Mouse (Mus musculus) neural tube, embryonic 15.5 days (tissue): ENCODE results near the gene Jpt2. TPM values are rescaled to one million over a fixed set of nuclear protein-coding genes. Genes with fewer than 3 reads are reported as not detected.
"Not testable (repeated sequence)": the region's sequence is repeated elsewhere in the genome, so short reads cannot be mapped to it uniquely, and the experiment has no call there.

ENCODE experiments used
- ATAC-seq: fragments of 200-750 bp; cut with Nextera tagmentation; 2 replicates; pipeline ENCODE4 v1.8.0; 2017; ENCODE audit warnings: mild to moderate bottlenecking, moderate TSS enrichment, moderate library complexity; ENCODE audit not compliant: low FRiP score
- H3K27ac ChIP-seq: fragments of 300-500 bp; sonication (generic); replicated peaks from 2 replicates; pipeline ENCODE4 v1.5.1; 2015; ENCODE audit warnings: mild to moderate bottlenecking, inconsistent platforms
- H3K27me3 ChIP-seq: fragments of 300-500 bp; sonication (generic); replicated peaks from 2 replicates; pipeline ENCODE4 v1.6.1; 2015; ENCODE audit warnings: inconsistent platforms
- H3K36me3 ChIP-seq: fragments of 300-500 bp; sonication (generic); 2 replicates; pipeline ENCODE4 v1.6.1; 2015; ENCODE audit warnings: inconsistent platforms
- H3K4me1 ChIP-seq: fragments of 300-500 bp; sonication (generic); 2 replicates; pipeline ENCODE4 v1.6.1; 2015; ENCODE audit warnings: inconsistent platforms
- H3K4me2 ChIP-seq: fragments of 300-500 bp; sonication (generic); 2 replicates; pipeline ENCODE4 v1.6.1; 2015; ENCODE audit warnings: inconsistent platforms, mild to moderate bottlenecking, moderate library complexity
- H3K4me3 ChIP-seq: fragments of 300-500 bp; sonication (generic); replicated peaks from 2 replicates; pipeline ENCODE4 v1.5.1; 2015; ENCODE audit warnings: mild to moderate bottlenecking, inconsistent platforms
- H3K9ac ChIP-seq: fragments of 300-500 bp; sonication (generic); replicated peaks from 2 replicates; pipeline ENCODE4 v1.6.1; 2015; ENCODE audit warnings: mild to moderate bottlenecking, inconsistent platforms
- H3K9me3 ChIP-seq: fragments of 300-500 bp; sonication (generic); replicated peaks from 2 replicates; pipeline ENCODE4 v1.6.1; 2016; ENCODE audit warnings: inconsistent platforms
- WGBS: fragments of 180-500 bp; shearing (Covaris S2); methylation state at CpG from one replicate; pipeline ENCODE4 v1.1.7; 2015; ENCODE audit warnings: mixed read lengths; 5-methylcytosine and 5-hydroxymethylcytosine counted together
- polyA plus RNA-seq: library from polyadenylated mRNA; unstranded; fragments of >200 nt; fragmentation: Nextera tagmentation; extraction: Ambion mirVana; gene quantifications from 2 replicates; pipeline ENCODE4 v1.2.1, GENCODE M21; 2015

The Jpt2 gene
- polyA plus RNA-seq, 1 experiment from 2014 or later = 81.4 TPM

DNA sequence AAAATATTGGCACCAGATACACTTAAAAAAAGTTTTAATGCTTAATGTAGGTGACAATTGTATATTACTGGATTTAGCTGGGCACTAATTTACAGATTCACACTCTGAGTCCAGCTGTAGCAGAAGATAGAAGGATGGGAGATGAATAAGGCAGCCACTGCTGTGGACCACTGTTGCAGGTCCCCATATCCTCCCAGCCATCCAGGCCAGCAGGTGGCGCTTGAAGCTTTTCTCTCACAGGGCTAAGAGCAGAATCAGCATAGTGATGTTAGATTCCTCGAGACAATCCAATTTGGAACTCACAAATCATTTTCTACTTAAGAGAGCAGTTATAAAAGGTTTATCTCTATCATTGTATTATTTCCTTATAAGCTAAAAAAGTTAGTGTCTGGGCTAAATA lies 18.0 kb downstream of the Jpt2 start:
- H3K4me1 ChIP-seq, H3K4me3 ChIP-seq, H3K4me2 ChIP-seq, H3K9ac ChIP-seq, H3K9me3 ChIP-seq, H3K27me3 ChIP-seq, H3K27ac ChIP-seq: not testable (repeated sequence)
- peak; percentile 82; the same call in 1 of the 2 replicates for ATAC-seq
- 17% methylated on average over 2 of the region's 2 CpGs for WGBS
- peaks cover 42% of the 10 kb centered on the region for H3K36me3 ChIP-seq

DNA sequence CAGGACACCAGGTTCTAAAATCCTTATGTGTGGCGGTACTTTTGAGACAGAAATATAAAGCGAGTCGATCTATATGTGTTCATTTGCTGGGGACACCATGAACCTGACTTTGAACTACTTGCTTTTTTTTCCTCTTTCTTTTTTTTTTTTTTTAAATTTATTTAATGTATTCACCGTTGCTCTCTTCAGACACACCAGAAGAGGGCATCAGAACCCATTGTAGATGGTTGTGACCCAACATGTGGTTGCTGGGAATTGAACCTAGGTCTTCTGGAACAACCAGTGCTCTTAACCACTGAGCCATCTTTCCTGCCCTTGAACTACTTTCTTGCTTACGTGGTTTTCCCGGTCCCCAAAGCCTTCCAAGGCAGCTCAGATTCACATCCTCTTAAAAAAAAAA lies 23.2 kb downstream of the Jpt2 start:
- WGBS = 50% methylated on average over 6 of the region's 6 CpGs
- H3K36me3 ChIP-seq = peaks cover 10% of the 10 kb centered on the region; the same call in 1 of the 2 replicates
- peak overlapping the region; percentile 93 for H3K27ac ChIP-seq
- peak overlapping the region; percentile 71 for H3K4me2 ChIP-seq
- peaks cover 34% of the 10 kb centered on the region for H3K4me1 ChIP-seq
- no peaks in the 10 kb centered on the region for H3K27me3 ChIP-seq
- ATAC-seq = no peak
- peak overlapping the region; percentile 58 for H3K9ac ChIP-seq
- no peaks in the 10 kb centered on the region for H3K9me3 ChIP-seq
- H3K4me3 ChIP-seq = peak overlapping the region; percentile 99

DNA sequence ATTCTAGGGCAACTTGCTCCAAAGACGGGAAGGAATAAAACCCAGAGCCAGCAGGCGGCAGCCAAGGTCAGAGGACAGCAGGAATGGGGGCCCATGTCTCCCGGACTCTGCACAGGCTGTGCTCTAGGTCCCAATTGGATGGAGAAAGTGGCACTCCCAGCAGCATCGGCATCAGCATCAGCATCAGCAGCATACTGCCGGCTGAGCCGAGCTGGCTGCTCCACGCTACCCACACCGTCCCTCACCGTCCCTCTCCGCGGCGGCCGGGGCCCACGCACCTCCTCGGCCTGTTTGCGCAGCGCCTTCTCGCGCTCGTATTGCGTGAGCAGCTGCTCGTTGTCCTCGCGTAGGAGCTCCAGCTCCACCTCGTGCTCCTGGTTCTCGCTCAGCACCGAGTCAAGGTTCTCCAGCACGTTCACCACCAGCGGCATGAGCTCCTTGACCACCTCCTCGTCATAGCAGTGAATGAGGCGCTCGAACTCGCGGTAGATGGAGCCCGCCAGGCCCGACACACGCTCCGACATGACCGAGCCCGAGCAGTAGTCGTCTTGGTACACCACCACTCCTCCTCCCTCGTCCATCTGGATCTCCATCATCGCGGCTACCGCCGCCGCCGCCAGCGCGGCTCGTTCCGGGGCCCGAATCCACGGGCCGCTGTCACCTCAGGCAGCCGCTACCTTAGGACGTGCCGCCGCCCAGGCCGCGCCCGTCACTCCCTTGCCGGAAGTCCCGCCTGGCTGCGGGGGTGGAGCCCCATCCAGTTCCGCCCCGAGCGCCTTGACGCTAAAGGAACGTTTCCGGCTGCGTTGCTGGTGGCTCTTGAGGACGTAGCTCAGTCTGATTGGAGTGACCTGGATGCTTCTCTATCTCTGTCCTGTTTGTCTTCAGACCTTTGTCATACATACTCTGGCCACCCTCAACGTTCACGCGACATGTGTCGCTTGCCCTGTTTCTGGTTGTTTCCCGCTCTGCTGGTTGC lies 23.9 kb downstream of the Jpt2 start, which contains the start of gene Mapk8ip3:
Mapk8ip3 (minus strand) TSS at position 719 of the 979 bp plus-strand sequence.
- peak; percentile 99 for ATAC-seq
- Histone ChIP-seq H3K4me2 (peak within 1 kb of the TSS; percentile 71), H3K27me3 (no peaks in the 10 kb centered on the region), H3K27ac (peak within 1 kb of the TSS; percentile 93), H3K9me3 (no peaks in the 10 kb centered on the region), H3K9ac (peak within 1 kb of the TSS; percentile 97), H3K4me3 (peak within 1 kb of the TSS; percentile 99), H3K36me3 (peaks cover 10% of the 10 kb centered on the region; the same call in 1 of the 2 replicates), H3K4me1 (peaks cover 34% of the 10 kb centered on the region)
- WGBS = under 1% methylated on average over 77 of the region's 78 CpGs

DNA sequence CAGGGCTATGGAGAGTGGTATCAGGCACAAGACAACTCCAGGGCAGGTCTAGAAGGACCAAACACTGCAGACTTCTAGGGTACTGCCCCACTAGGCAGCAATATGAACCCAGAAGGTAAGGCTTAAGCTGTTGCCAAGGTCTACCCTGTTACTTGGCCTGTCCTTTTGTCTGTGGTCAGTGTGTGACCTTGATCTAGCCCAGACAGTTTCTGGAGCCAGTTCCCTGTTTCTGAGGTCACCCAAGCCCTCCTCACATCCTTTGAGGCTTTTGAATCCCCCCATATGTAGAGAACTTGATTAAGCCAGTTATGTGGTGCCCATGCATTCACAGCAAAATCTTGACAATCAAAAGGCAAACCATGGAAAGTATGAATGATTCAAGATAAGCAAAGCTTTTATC lies 24.8 kb downstream of the Jpt2 start:
- H3K27ac ChIP-seq = no peak overlapping the region
- no peaks in the 10 kb centered on the region for H3K9me3 ChIP-seq
- peaks cover 14% of the 10 kb centered on the region; the same call in 1 of the 2 replicates for H3K36me3 ChIP-seq
- H3K9ac ChIP-seq = peak overlapping the region; percentile 97
- H3K27me3 ChIP-seq = no peaks in the 10 kb centered on the region
- no peak for ATAC-seq
- peak overlapping the region; percentile 99 for H3K4me3 ChIP-seq
- H3K4me1 ChIP-seq = peaks cover 34% of the 10 kb centered on the region
- H3K4me2 ChIP-seq = peak overlapping the region; percentile 71

GRCm38 (mm10) chr17:24934926-24935325 lies 25.6 kb downstream of the Jpt2 start:
- no peaks in the 10 kb centered on the region for H3K27me3 ChIP-seq
- H3K4me3 ChIP-seq = peak overlapping the region; percentile 99
- peak overlapping the region; percentile 97 for H3K9ac ChIP-seq
- ATAC-seq = no peak
- H3K36me3 ChIP-seq = peaks cover 14% of the 10 kb centered on the region; the same call in 1 of the 2 replicates
- no peak overlapping the region for H3K27ac ChIP-seq
- H3K9me3 ChIP-seq = no peaks in the 10 kb centered on the region
- H3K4me2 ChIP-seq = peak overlapping the region; percentile 71
- WGBS = 85% methylated on average over 4 of the region's 4 CpGs
- H3K4me1 ChIP-seq = peaks cover 34% of the 10 kb centered on the region

DNA sequence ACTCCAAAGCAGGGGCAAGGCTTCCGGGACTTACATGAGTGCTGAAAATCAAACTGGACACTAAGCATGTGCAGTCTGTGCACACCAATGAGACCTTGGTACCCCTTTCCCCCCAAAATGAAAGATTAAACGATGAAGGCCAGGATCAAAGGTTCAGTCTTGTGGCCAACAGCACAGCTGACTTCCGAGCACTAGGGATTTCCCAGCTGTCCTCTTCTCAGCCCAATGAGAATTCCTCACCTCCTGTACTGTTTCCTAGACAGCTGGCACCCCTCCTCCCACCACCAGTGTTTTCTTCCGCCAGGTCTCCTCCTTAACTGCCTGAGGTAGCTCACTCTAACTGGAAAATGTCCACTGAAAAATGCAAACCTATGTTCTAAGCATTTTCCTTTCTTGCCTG lies 27.3 kb downstream of the Jpt2 start:
- Histone ChIP-seq H3K4me2 (no peak overlapping the region), H3K27me3 (no peaks in the 10 kb centered on the region), H3K9me3 (no peaks in the 10 kb centered on the region), H3K9ac (no peak overlapping the region), H3K36me3 (peaks cover 23% of the 10 kb centered on the region; the same call in 1 of the 2 replicates), H3K4me1 (peaks cover 34% of the 10 kb centered on the region), H3K4me3 (no peak overlapping the region), H3K27ac (no peak overlapping the region)
- ATAC-seq = no peak
- WGBS = 82% methylated on average over 4 of the region's 4 CpGs

DNA sequence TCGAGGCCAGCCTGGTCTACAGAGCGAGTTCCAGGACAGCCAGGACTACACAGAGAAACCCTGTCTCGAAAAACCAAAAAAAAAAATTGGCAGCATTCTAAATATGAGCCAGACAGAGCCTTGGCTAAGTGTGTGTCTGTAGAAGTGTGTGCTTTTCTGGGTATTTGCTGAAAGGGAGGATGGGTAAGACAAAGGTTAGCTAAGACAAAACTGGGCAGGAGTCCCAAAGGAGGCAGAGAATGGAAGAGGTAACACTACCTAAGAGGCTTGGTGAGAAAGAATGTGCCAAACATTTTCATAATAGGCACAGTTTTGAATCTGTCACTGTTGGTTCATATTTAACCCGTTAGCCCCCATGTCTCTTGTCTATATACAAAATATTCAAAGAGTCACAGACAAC lies 28.1 kb downstream of the Jpt2 start:
- WGBS = 96% methylated on average over 4 of the region's 4 CpGs
- ATAC-seq = no peak
- H3K4me1 ChIP-seq = peaks cover 34% of the 10 kb centered on the region

GRCm38 (mm10) chr17:24929506-24929905 lies 31.0 kb downstream of the Jpt2 start:
- Histone ChIP-seq H3K9ac (no peak overlapping the region), H3K4me1 (peaks cover 17% of the 10 kb centered on the region), H3K27ac (no peak overlapping the region), H3K4me2 (no peak overlapping the region), H3K4me3 (no peak overlapping the region), H3K27me3 (no peaks in the 10 kb centered on the region), H3K9me3 (no peaks in the 10 kb centered on the region), H3K36me3 (peaks cover 50% of the 10 kb centered on the region)
- 91% methylated on average over 1 of the region's 1 CpGs for WGBS
- ATAC-seq = no peak

More for the DNA sequence above, 28.1 kb downstream of the Jpt2 start:
- H3K36me3 ChIP-seq = peaks cover 26% of the 10 kb centered on the region
- no peaks in the 10 kb centered on the region for H3K9me3 ChIP-seq
- H3K27ac ChIP-seq = no peak overlapping the region
- no peaks in the 10 kb centered on the region for H3K27me3 ChIP-seq
- H3K4me3 ChIP-seq = no peak overlapping the region
- H3K4me2 ChIP-seq = no peak overlapping the region
- H3K9ac ChIP-seq = no peak overlapping the region

GRCm38 (mm10) chr17:24923246-24923645 lies 37.2 kb downstream of the Jpt2 start:
- H3K4me2 ChIP-seq = no peak overlapping the region
- 95% methylated on average over 1 of the region's 1 CpGs for WGBS
- no peak overlapping the region for H3K9ac ChIP-seq
- ATAC-seq = no peak
- no peak overlapping the region for H3K4me3 ChIP-seq
- H3K4me1 ChIP-seq = no peaks in the 10 kb centered on the region
- no peaks in the 10 kb centered on the region for H3K9me3 ChIP-seq
- peaks cover 90% of the 10 kb centered on the region for H3K36me3 ChIP-seq
- H3K27me3 ChIP-seq = no peaks in the 10 kb centered on the region
- H3K27ac ChIP-seq = no peak overlapping the region

DNA sequence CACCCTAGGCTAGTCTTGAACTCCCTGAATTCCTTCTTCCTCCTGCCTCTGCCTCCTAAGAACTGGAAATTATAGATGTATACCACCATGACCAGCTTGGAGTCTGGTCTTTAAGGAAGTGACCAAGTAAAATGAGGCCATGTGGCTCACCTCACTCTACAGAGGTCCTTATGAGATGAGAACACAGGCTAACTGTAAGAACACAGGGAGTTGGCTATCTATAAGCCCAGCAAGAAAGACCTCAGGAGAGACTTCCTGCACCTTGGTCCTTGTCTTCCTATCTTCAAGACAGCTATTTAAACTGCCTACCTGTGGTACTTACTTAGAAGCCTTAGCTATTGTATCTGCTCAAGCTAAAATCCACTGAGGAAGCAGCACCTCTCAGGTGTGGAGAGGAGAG lies 46.5 kb downstream of the Jpt2 start:
- no peaks in the 10 kb centered on the region for H3K27me3 ChIP-seq
- no peak for ATAC-seq
- no peak overlapping the region for H3K4me2 ChIP-seq
- H3K4me3 ChIP-seq = no peak overlapping the region
- no peak overlapping the region for H3K9ac ChIP-seq
- H3K9me3 ChIP-seq = no peaks in the 10 kb centered on the region
- peaks cover 96% of the 10 kb centered on the region for H3K36me3 ChIP-seq
- no peaks in the 10 kb centered on the region for H3K4me1 ChIP-seq
- H3K27ac ChIP-seq = no peak overlapping the region

GRCm38 (mm10) chr17:24907591-24907990 lies 52.9 kb downstream of the Jpt2 start:
- ATAC-seq = no peak
- WGBS = 97% methylated on average over 2 of the region's 2 CpGs
- H3K4me1 ChIP-seq = no peaks in the 10 kb centered on the region

GRCm38 (mm10) chr17:24903767-24904166 lies 56.7 kb downstream of the Jpt2 start:
- Histone ChIP-seq H3K27me3 (no peaks in the 10 kb centered on the region), H3K4me1 (no peaks in the 10 kb centered on the region), H3K4me3 (no peak overlapping the region), H3K9ac (no peak overlapping the region), H3K4me2 (no peak overlapping the region), H3K36me3 (peaks cover 100% of the 10 kb centered on the region), H3K9me3 (no peaks in the 10 kb centered on the region), H3K27ac (no peak overlapping the region)
- 97% methylated on average over 9 of the region's 9 CpGs for WGBS
- ATAC-seq = no peak

More at GRCm38 (mm10) chr17:24907591-24907990, 52.9 kb downstream of the Jpt2 start:
- H3K9ac ChIP-seq = no peak overlapping the region
- no peaks in the 10 kb centered on the region for H3K27me3 ChIP-seq
- H3K9me3 ChIP-seq = no peaks in the 10 kb centered on the region
- H3K4me2 ChIP-seq = no peak overlapping the region
- peaks cover 98% of the 10 kb centered on the region for H3K36me3 ChIP-seq
- no peak overlapping the region for H3K4me3 ChIP-seq
- no peak overlapping the region for H3K27ac ChIP-seq
